Mouse (Mus musculus) limb, embryonic 13.5 days (tissue): ENCODE measurements around the gene Hexdc. TPM values are rescaled to one million over a fixed set of nuclear protein-coding genes. Genes with fewer than 3 reads are reported as not detected.

ENCODE experiments used
- ATAC-seq: fragments of 200-750 bp; cut with Nextera tagmentation; 2 replicates; pipeline ENCODE4 v1.8.0; 2017; ENCODE audit warnings: low read depth, moderate number of reproducible peaks, moderate TSS enrichment; ENCODE audit not compliant: low FRiP score
- H3K27ac ChIP-seq: fragments of 300-500 bp; sonication (generic); 2 replicates; pipeline ENCODE4 v1.5.1; 2015; ENCODE audit warnings: inconsistent platforms, mild to moderate bottlenecking, moderate library complexity
- H3K27me3 ChIP-seq: fragments of 300-500 bp; sonication (generic); 2 replicates; pipeline ENCODE4 v1.6.1; 2015; ENCODE audit warnings: mild to moderate bottlenecking, inconsistent platforms
- H3K36me3 ChIP-seq: fragments of 300-500 bp; sonication (generic); 2 replicates; pipeline ENCODE4 v1.6.1; 2015; ENCODE audit warnings: inconsistent platforms, mild to moderate bottlenecking, moderate library complexity
- H3K4me1 ChIP-seq: fragments of 300-500 bp; sonication (generic); 2 replicates; pipeline ENCODE4 v1.6.1; 2015; ENCODE audit warnings: inconsistent platforms
- H3K4me2 ChIP-seq: fragments of 300-500 bp; sonication (generic); replicated peaks from 2 replicates; pipeline ENCODE4 v1.6.1; 2015; ENCODE audit warnings: inconsistent platforms, mild to moderate bottlenecking, moderate library complexity
- H3K4me3 ChIP-seq: fragments of 300-500 bp; sonication (generic); 2 replicates; pipeline ENCODE4 v1.5.1; 2015; ENCODE audit warnings: moderate library complexity, mild to moderate bottlenecking, inconsistent platforms
- H3K9ac ChIP-seq: fragments of 300-500 bp; sonication (generic); 2 replicates; pipeline ENCODE4 v1.6.1; 2015; ENCODE audit warnings: mild to moderate bottlenecking, inconsistent platforms
- H3K9me3 ChIP-seq: fragments of 300-500 bp; sonication (generic); 2 replicates; pipeline ENCODE4 v1.6.1; 2016; ENCODE audit warnings: inconsistent platforms
- WGBS: fragments of 180-500 bp; shearing (Covaris S2); methylation state at CpG from one replicate; pipeline ENCODE4 v1.1.7; 2015; 5-methylcytosine and 5-hydroxymethylcytosine counted together
- polyA plus RNA-seq: library from polyadenylated mRNA; unstranded; fragments of >200 nt; fragmentation: Nextera tagmentation; extraction: Ambion mirVana; gene quantifications from 2 replicates; pipeline ENCODE4 v1.2.1, GENCODE M21; 2015

Gene Hexdc
- polyA plus RNA-seq, 1 experiment from 2014 or later = 10.4 TPM

GRCm38 (mm10) chr11:121198622-121199021 lies 5.6 kb upstream of the Hexdc start:
- 44% methylated on average over 2 of the region's 2 CpGs for WGBS
- H3K4me3 ChIP-seq = no peak overlapping the region
- no peak overlapping the region for H3K9ac ChIP-seq
- H3K27ac ChIP-seq = no peak overlapping the region
- no peaks in the 10 kb centered on the region for H3K27me3 ChIP-seq
- no peaks in the 10 kb centered on the region for H3K9me3 ChIP-seq
- H3K4me1 ChIP-seq = 0 out of 2 replicates have a peak, but pooled peaks cover 1% of the 10 kb centered on the region
- no peak for ATAC-seq
- H3K36me3 ChIP-seq = peaks cover 15% of the 10 kb centered on the region; the same call in 1 of the 2 replicates
- no peak overlapping the region for H3K4me2 ChIP-seq

GRCm38 (mm10) chr11:121199851-121200250 lies 4.4 kb upstream of the Hexdc start:
- Histone ChIP-seq H3K9ac (no peak overlapping the region), H3K4me1 (peaks cover 5% of the 10 kb centered on the region; the same call in 1 of the 2 replicates), H3K36me3 (peaks cover 15% of the 10 kb centered on the region; the same call in 1 of the 2 replicates), H3K27me3 (no peaks in the 10 kb centered on the region), H3K4me2 (no peak overlapping the region), H3K4me3 (no peak overlapping the region), H3K27ac (no peak overlapping the region), H3K9me3 (no peaks in the 10 kb centered on the region)
- ATAC-seq = no peak
- 79% methylated on average over 4 of the region's 4 CpGs for WGBS

- Histone ChIP-seq H3K27ac (no peak overlapping the region), H3K4me3 (no peak overlapping the region), H3K27me3 (no peaks in the 10 kb centered on the region), H3K4me1 (peaks cover 11% of the 10 kb centered on the region), H3K9ac (no peak overlapping the region), H3K36me3 (peaks cover 11% of the 10 kb centered on the region; the same call in 1 of the 2 replicates), H3K9me3 (no peaks in the 10 kb centered on the region), H3K4me2 (no peak overlapping the region)
- WGBS = 89% methylated on average over 6 of the region's 6 CpGs
- no peak for ATAC-seq
Observed at GRCm38 (mm10) chr11:121200781-121201180, 3.5 kb upstream of the Hexdc start.

DNA sequence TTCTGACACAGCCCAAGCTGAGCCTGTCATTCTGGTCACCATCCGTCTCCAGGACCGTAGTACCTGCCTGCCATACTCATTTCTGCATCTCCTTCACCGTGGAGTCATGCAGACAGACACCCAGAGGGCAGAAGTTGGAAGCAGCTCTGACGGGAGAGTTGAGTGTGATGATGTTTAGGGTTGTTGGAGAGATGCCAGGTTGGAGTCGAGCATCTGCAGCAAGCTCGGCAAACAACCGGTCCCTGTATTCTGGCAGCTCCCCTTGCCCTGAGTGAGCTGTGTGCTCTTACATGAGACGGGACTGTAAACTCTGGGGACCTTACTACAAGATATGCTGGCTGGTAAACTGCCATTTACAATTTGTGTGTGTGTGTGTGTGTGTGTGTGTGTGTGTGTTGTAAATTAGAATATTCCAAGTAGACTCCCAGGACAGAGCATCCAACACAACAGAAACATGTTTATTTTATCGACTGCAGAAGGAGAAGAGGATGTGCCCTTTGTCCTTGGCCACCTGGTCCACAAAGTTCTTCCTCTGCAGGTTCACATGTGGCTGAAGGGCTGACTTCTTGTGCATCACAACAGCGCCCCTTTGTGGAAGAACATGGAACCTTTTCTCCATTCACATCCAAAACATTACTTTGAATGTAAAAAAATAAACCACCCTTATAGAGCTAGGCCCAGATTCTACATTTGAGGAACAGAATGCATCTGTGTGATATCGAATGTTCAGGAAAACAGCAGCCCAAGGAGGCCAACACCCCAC lies 2.6 kb upstream of the Hexdc start:
- H3K9ac ChIP-seq = no peak overlapping the region

DNA sequence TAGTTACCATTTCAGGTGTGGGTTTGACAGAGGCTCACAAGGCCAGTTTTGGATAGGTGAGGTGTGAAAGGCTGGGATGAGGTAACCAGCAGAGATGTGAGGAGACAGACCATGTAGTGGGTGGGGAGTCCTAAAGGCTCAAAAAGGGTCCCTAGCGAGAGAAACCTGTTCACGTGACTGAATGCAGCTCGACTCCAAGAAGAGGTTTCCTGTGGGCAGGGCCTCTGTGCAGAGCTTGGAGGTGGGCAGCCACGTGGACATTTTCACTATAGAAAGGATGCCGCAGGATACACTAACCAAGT lies 423 bp upstream of the Hexdc start:
- Histone ChIP-seq H3K9me3 (no peaks in the 10 kb centered on the region), H3K9ac (no peak overlapping the region), H3K4me3 (peak overlapping the region; percentile 73), H3K4me2 (peak overlapping the region; percentile 80), H3K4me1 (peaks cover 11% of the 10 kb centered on the region), H3K27ac (no peak overlapping the region), H3K27me3 (no peaks in the 10 kb centered on the region), H3K36me3 (peaks cover 18% of the 10 kb centered on the region)
- ATAC-seq = no peak
- WGBS = under 1% methylated on average over 5 of the region's 5 CpGs

More for the DNA sequence above, 2.6 kb upstream of the Hexdc start:
- no peak overlapping the region for H3K4me3 ChIP-seq
- 55% methylated on average over 11 of the region's 11 CpGs for WGBS
- 0 out of 2 replicates have a peak, but pooled peaks cover 4% of the 10 kb centered on the region for H3K36me3 ChIP-seq
- no peak overlapping the region for H3K4me2 ChIP-seq
- H3K27me3 ChIP-seq = no peaks in the 10 kb centered on the region
- ATAC-seq = no peak
- no peak overlapping the region for H3K27ac ChIP-seq
- H3K9me3 ChIP-seq = no peaks in the 10 kb centered on the region
- peaks cover 11% of the 10 kb centered on the region for H3K4me1 ChIP-seq

- Histone ChIP-seq H3K4me3 (no peak overlapping the region), H3K9ac (no peak overlapping the region), H3K36me3 (peaks cover 69% of the 10 kb centered on the region), H3K9me3 (no peaks in the 10 kb centered on the region), H3K27me3 (no peaks in the 10 kb centered on the region), H3K4me1 (no peaks in the 10 kb centered on the region), H3K27ac (no peak overlapping the region), H3K4me2 (no peak overlapping the region)
- ATAC-seq = no peak
- WGBS = 93% methylated on average over 3 of the region's 3 CpGs
Observed at GRCm38 (mm10) chr11:121216831-121217230, 12.6 kb downstream of the Hexdc start.

DNA sequence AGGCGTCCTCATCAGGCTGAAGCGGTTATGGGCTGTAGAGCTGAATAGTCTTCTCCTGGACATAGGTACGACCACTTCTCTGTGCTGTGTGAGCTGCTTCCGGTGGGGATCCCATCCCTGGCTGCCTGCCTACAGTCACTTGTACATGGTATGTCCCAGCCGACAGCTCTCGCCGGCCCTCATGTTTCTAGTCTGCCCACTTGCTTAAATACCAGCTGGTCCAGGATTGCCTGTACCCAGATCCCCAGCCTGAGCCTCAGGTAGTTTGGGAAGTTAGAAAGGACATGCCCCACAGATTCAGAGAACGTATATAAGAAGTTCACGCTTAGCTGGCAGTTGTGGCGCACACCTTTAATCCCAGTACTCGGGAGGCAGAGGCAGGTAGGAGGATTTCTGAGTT lies 15.5 kb downstream of the Hexdc start:
- no peaks in the 10 kb centered on the region for H3K9me3 ChIP-seq
- H3K4me3 ChIP-seq = no peak overlapping the region
- no peak for ATAC-seq
- H3K27me3 ChIP-seq = no peaks in the 10 kb centered on the region
- H3K27ac ChIP-seq = no peak overlapping the region
- 89% methylated on average over 11 of the region's 11 CpGs for WGBS
- no peak overlapping the region for H3K9ac ChIP-seq
- H3K4me2 ChIP-seq = no peak overlapping the region
- H3K4me1 ChIP-seq = no peaks in the 10 kb centered on the region
- peaks cover 84% of the 10 kb centered on the region for H3K36me3 ChIP-seq

- Histone ChIP-seq H3K9me3 (no peaks in the 10 kb centered on the region), H3K27me3 (no peaks in the 10 kb centered on the region), H3K9ac (no peak overlapping the region), H3K36me3 (peaks cover 92% of the 10 kb centered on the region), H3K27ac (no peak overlapping the region), H3K4me1 (no peaks in the 10 kb centered on the region), H3K4me2 (no peak overlapping the region), H3K4me3 (no peak overlapping the region)
- no peak for ATAC-seq
- 90% methylated on average over 5 of the region's 5 CpGs for WGBS
Observed at GRCm38 (mm10) chr11:121220771-121221170, 16.5 kb downstream of the Hexdc start.

DNA sequence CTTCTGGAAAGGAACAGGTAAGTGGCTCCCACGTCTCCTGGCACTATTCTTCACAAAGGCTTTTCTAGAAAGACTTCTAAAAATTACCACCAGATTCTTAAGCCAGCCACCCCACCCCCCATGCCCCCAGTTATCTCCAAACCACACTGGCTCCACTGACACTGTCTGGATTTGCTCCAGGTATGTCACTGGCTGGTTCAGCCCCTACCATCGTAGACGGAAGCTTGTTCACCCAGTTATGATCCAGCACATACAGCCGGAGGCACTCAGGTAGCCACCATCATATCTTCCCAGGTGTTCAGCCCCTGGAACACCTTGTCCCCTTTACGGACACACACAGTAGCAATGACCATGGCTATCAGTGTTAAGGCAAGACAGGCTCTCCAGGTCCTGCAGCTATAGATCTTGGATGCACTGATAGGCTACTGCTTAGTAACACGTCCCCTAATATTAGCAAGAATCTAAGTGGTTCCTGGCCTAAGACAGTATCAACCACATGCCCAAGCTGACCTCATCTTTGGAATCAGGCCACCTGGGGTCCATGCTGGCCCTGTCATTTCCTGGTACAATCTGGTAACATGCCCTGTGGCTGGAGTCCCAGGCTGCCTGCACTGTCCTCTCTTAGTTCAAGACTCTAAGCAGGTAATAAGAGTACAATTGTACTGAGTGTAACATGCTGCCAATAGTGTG lies 17.2 kb downstream of the Hexdc start:
- Histone ChIP-seq H3K4me2 (no peak overlapping the region), H3K36me3 (peaks cover 92% of the 10 kb centered on the region), H3K9me3 (no peaks in the 10 kb centered on the region), H3K4me1 (no peaks in the 10 kb centered on the region), H3K4me3 (no peak overlapping the region), H3K9ac (no peak overlapping the region), H3K27me3 (no peaks in the 10 kb centered on the region), H3K27ac (no peak overlapping the region)
- no peak for ATAC-seq
- whole genome bisulfite sequencing = 88% methylated on average over 6 of the region's 6 CpGs

DNA sequence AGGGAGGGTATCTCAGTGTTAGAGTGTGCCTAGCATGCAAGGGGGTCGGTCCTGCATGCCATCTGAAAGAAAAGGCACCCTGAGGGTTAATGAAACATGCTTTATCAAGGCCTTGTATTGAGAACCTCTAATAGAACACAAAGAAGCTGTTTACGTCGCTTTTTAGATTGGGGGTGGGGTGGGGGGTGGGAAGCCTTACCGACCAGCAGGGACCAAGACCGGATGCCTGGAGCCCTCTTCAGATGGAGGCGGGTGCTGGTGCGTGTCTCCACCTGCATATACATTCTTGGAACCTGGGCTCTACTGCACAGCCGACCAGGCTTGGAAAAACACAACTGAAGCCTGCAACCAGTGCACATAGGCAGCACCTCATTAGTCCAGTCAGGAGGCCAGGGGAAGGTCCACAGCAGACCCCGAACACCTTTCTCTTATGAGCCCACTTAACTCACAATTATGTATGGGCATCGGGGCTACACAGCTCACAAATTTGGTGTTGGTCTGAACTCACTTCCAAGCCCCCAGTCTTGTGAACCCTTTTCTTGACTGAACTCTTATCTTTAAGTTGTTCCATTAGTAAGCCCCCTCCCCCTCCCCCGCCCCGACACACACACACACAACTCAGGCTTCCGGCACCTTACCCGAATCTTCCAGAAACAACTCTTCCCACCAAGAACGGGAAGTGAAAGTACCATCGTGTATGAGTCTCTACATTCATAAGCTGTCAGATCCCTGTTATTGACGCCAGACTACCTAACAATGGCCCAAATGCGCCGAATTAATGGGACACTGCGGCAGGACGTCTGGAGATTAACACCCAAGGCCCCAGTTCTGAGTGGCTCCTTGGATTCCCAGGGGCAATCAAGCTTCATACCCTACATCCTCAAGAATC lies 24.1 kb downstream of the Hexdc start:
- H3K36me3 ChIP-seq = peaks cover 40% of the 10 kb centered on the region
- ATAC-seq = no peak
- peak overlapping the region; percentile 79 for H3K9ac ChIP-seq
- WGBS = 24% methylated on average over 21 of the region's 21 CpGs
- H3K27me3 ChIP-seq = no peaks in the 10 kb centered on the region
- H3K4me3 ChIP-seq = peak overlapping the region; percentile 77
- H3K27ac ChIP-seq = peak overlapping the region; percentile 72; the same call in 1 of the 2 replicates
- H3K4me2 ChIP-seq = peak overlapping the region; percentile 87
- H3K4me1 ChIP-seq = peaks cover 10% of the 10 kb centered on the region
- H3K9me3 ChIP-seq = no peaks in the 10 kb centered on the region

DNA sequence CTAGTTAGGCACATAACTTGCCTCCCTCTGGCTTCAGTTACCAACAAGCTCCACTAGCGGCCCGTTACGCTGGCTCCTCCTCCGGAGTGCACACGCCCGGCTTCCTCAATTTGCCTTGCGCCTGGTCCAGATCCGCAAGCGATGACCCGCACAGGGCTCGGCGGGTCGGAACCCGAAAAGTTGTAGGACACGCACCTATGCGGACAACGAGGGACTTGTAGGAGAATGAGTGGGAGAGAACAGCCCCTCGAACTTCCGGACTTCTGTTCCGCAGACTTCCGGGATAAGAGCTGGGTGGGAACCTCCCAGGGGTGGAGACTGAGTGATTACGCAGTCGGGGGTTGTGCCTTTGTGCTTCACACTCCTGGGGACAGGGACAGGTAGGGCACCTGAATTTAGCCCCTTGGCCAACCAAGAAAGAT lies 24.8 kb downstream of the Hexdc start, which contains the start of gene Cybc1:
Gene Cybc1 (minus strand): TSS at position 305 of the 422 bp plus-strand sequence.
- Histone ChIP-seq H3K9ac (peak within 1 kb of the TSS; percentile 79), H3K9me3 (no peaks in the 10 kb centered on the region), H3K4me2 (peak within 1 kb of the TSS; percentile 87), H3K27ac (peak within 1 kb of the TSS; percentile 72; the same call in 1 of the 2 replicates), H3K36me3 (peaks cover 33% of the 10 kb centered on the region), H3K4me1 (peaks cover 10% of the 10 kb centered on the region), H3K27me3 (no peaks in the 10 kb centered on the region), H3K4me3 (peak within 1 kb of the TSS; percentile 77)
- WGBS = under 1% methylated on average over 23 of the region's 23 CpGs
- ATAC-seq = peak; percentile 87

GRCm38 (mm10) chr11:121231191-121231590 lies 27.0 kb downstream of the Hexdc start:
- H3K27me3 ChIP-seq = no peaks in the 10 kb centered on the region
- no peak overlapping the region for H3K27ac ChIP-seq
- H3K36me3 ChIP-seq = peaks cover 12% of the 10 kb centered on the region; the same call in 1 of the 2 replicates
- no peak overlapping the region for H3K9ac ChIP-seq
- peaks cover 16% of the 10 kb centered on the region for H3K4me1 ChIP-seq
- H3K4me3 ChIP-seq = no peak overlapping the region
- H3K4me2 ChIP-seq = no peak overlapping the region
- ATAC-seq = no peak
- WGBS = 79% methylated on average over 4 of the region's 4 CpGs
- H3K9me3 ChIP-seq = no peaks in the 10 kb centered on the region
